Mouse (Mus musculus): Measurements from ENCODE around the gene Napa. TPM values are rescaled to one million over a fixed set of nuclear protein-coding genes. Genes with fewer than 3 reads are reported as not detected.

Gene Napa
- polyA plus RNA-seq, 1 experiment = 187 TPM

DNA sequence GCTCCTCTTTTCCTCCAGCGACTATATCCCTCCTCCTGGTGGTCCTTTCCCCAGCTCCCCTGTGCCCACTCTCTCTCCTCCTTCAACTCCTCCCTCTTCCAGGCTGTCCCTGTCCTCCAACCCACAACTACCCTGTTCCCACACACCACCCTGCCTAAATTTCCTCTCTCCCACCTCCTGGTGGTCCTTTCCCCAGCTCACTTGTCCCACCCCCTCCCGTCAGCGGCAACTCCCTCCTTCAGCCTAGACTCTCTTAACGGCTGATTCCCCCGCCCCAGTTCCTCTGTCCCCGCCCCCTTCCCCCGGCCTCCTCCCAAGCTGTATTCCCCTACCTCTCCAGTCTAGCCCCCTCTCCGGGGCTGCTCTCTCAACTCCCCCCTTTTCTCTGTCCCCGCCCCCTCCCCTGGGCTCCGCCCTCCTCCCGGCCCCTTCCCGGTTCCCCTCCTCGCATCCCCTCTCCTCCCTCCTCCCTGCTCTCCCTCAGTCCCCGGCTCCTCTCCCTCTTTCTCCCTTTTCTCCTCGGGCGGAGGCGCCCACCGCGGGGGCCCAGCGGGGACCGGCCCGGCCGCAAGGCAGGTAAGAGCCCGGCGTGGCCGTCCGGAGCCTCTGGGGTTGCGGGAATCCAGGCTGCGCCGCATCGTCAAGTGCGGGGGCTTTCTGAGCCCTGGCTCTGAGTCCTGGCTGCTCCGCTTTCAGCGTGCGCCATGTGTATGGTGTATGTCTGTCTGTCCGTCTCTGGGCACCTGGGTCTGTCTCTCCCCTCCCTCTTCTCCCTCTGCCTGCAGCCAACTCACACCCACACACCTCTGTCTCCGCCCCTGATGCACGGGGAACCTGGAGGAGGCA is 31.8 kb downstream of the Napa start:
- Histone ChIP-seq H3K4me3 (ENCODE audit: insufficient read depth, low read length) (no peak overlapping the region), H3K27ac (ENCODE audit: insufficient read depth, low read depth, low read length) (no peak overlapping the region), H3K4me1 (ENCODE audit: control insufficient read depth, insufficient read depth, low read length) (peaks cover 4% of the 10 kb centered on the region; the same call in 1 of the 2 replicates)
- TF ChIP-seq CTCF (IDR thresholded peaks at IDR 0.05; ENCODE audit: low read depth, low read length) (no peak), POLR2A (IDR thresholded peaks at IDR 0.05; ENCODE audit: borderline replicate concordance, low read depth, low read length) (no peak)

DNA sequence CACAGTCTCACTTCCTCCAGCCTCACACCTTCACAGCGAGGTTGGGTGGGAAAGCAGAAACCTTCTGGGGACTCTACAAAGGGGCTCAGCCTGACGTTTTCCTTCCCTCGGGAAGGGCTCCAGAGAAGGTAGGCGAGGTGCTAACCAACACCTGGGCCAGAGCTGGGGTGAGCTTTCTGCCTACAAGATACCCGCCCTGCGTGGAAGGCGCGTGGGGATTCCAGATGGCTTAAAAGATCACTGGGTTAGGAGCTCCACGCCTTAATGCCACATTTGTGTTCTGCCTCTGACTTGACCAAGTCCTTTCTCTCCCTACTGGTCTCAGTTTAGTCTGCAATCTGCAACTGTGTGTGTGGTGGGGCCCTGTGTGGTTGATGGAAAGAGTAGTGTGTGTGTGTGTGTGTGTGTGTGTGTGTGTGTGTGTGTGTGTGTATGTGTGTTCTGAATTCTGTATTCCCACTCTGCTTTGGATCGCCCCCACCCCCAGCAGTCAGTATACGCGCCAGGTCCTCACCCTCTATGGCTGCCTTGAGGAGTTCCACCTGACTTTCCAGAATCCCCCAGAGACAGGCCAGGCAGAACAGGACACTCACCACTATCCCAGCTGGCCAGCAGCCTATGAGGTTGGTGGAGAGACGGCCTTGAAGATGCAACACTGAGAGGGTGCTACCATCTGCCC is 32.8 kb downstream of the Napa start:
- H3K4me3 ChIP-seq (ENCODE audit: insufficient read depth, low read length) = no peak overlapping the region
- peaks cover 4% of the 10 kb centered on the region; the same call in 1 of the 2 replicates for H3K4me1 ChIP-seq (ENCODE audit: control insufficient read depth, insufficient read depth, low read length)
- no peak overlapping the region for H3K27ac ChIP-seq (ENCODE audit: insufficient read depth, low read depth, low read length)
- no peak for TF ChIP-seq POLR2A (IDR thresholded peaks at IDR 0.05; ENCODE audit: borderline replicate concordance, low read depth, low read length)
- TF ChIP-seq CTCF (IDR thresholded peaks at IDR 0.05; ENCODE audit: low read depth, low read length) = no peak

DNA sequence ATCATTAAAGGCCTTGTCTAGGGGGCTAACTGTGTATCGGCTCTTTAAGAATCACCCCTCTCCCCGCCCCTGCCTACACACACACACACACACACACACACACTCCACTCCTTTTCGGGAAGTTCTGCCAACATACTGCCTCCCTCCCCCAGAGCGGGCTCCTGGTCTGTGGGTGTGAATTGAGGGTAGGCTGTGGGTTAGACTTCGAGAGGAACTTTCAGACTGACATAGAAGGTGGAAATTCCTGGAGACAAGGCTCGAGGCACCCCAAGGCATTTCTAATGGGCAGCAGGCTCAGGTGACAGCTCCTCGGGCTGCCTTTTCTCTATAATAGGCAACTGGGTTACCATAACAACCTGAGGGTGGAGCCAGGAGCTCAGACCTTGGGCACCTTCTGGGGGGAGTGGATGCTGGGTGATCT is 33.9 kb downstream of the Napa start:
- TF ChIP-seq POLR2A (IDR thresholded peaks at IDR 0.05; ENCODE audit: borderline replicate concordance, low read depth, low read length) (no peak), CTCF (IDR thresholded peaks at IDR 0.05; ENCODE audit: low read depth, low read length) (no peak)
- no peak overlapping the region for H3K27ac ChIP-seq (ENCODE audit: insufficient read depth, low read depth, low read length)
- H3K4me1 ChIP-seq (ENCODE audit: control insufficient read depth, insufficient read depth, low read length) = peaks cover 4% of the 10 kb centered on the region; the same call in 1 of the 2 replicates
- no peak overlapping the region for H3K4me3 ChIP-seq (ENCODE audit: insufficient read depth, low read length)

DNA sequence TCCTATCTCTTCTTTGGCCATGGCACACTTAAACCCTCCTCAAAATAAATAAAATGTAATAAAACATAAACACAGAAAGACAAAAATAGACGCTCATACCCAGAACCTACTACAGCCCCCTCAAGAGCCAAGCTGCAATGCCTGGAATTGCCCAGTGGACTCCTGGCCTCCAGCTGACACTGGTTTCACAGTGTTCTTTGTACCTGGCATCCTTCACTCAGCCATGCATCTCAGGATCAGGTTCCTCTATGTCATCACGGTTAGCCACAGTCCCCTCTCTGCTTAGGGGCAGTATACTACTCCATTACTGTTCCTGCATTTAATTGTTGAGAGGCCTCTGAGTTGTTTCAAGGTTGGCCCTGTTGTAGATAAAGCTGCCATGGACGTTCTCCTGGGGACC is 34.7 kb downstream of the Napa start:
- TF ChIP-seq POLR2A (IDR thresholded peaks at IDR 0.05; ENCODE audit: borderline replicate concordance, low read depth, low read length) = no peak
- no peak for TF ChIP-seq CTCF (IDR thresholded peaks at IDR 0.05; ENCODE audit: low read depth, low read length)

DNA sequence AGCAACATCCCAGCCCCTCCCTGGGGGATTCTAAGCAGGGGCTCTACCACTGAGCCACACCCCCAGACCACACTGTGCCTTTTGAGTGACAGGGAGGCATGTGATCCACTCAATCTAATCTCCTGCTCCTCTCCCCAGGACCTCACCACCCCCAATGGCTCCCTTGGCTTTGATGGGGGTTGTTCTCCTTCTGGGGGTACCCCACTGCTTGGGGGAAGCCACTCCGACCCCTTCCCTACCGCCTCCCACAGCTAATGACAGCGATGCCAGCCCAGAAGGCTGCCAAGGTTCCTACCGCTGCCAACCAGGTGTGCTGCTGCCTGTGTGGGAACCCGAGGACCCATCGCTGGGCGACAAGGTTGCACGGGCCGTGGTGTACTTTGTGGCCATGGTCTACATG is 35.4 kb downstream of the Napa start:
- no peak overlapping the region for H3K4me3 ChIP-seq (ENCODE audit: insufficient read depth, low read length)
- TF ChIP-seq CTCF (IDR thresholded peaks at IDR 0.05; ENCODE audit: low read depth, low read length) = no peak
- no peak for TF ChIP-seq POLR2A (IDR thresholded peaks at IDR 0.05; ENCODE audit: borderline replicate concordance, low read depth, low read length)
- peaks cover 4% of the 10 kb centered on the region; the same call in 1 of the 2 replicates for H3K4me1 ChIP-seq (ENCODE audit: control insufficient read depth, insufficient read depth, low read length)
- H3K27ac ChIP-seq (ENCODE audit: insufficient read depth, low read depth, low read length) = no peak overlapping the region

More for the DNA sequence above, 34.7 kb downstream of the Napa start:
- Histone ChIP-seq H3K4me1 (ENCODE audit: control insufficient read depth, insufficient read depth, low read length) (peaks cover 4% of the 10 kb centered on the region; the same call in 1 of the 2 replicates), H3K4me3 (ENCODE audit: insufficient read depth, low read length) (no peak overlapping the region), H3K27ac (ENCODE audit: insufficient read depth, low read depth, low read length) (no peak overlapping the region)

DNA sequence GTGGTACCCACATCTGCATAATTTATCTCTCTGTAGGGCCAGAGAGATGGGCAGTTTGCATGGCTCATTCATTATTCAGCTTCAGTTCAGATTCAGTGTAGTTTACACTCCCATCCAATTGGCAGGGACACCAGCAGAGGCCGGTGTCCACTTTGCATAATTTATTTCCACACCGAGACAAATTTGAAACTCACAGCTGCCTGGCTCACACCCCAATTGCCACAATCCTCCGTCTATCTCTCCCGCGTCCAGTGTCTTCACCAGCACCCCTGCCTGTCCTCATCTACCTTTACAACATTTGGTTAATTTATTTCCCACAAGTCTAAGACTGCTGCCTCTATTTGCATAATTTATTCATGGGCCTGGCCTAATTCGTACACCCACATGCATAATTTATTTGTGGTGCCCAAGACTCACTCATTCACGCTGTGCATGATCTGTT is 36.7 kb downstream of the Napa start:
- TF ChIP-seq CTCF (IDR thresholded peaks at IDR 0.05; ENCODE audit: low read depth, low read length) (no peak), POLR2A (IDR thresholded peaks at IDR 0.05; ENCODE audit: borderline replicate concordance, low read depth, low read length) (no peak)
- Histone ChIP-seq H3K4me1 (ENCODE audit: control insufficient read depth, insufficient read depth, low read length) (peaks cover 3% of the 10 kb centered on the region; the same call in 1 of the 2 replicates), H3K27ac (ENCODE audit: insufficient read depth, low read depth, low read length) (no peak overlapping the region)

DNA sequence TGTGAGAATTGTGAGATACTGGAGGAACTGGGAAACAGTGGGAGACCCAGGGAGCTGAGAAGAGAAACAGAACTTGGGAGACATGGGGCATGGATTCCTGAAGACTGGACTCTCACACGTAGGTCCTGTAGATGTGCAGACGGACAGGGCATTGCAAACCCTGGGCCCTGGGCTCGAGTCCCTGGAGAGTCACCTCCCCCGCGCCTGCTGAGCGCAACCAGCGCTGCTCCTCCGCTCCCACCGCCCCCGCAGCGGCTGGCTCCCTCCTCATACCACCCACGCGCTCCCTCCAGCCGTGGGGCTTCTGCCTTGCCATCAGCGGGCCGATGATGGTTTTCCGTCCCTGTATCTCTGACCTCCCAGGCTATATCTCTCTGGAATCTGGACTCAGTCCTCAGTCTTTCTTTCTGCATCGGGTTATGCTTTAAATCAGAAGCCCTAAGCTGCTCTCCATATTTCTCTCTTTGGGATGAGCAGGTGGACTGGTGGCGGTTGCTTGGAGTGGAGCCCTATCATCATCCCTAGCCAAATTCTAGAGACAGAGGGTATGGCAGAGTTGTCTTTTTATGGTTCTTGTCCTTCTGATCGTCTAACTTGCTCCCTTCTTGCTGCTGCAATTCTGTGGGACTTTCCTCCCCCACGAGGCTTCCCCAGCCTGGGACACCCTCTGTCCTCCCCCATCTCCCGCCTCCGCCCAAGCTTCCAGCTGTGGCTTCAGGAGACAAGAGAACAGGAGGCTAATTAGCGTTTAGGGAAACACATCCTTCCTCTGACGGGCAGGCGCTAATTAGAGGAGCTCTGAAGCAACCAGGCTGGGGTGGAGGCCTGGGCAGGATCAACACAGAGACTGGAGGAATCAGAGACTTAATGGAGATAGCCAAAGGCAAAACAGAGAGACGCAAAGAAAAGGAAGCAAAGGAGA is 48.5 kb downstream of the Napa start:
- Histone ChIP-seq H3K27ac (ENCODE audit: insufficient read depth, low read depth, low read length) (no peak overlapping the region), H3K4me1 (ENCODE audit: control insufficient read depth, insufficient read depth, low read length) (peaks cover 8% of the 10 kb centered on the region), H3K4me3 (ENCODE audit: insufficient read depth, low read length) (no peak overlapping the region)
- TF ChIP-seq POLR2A (IDR thresholded peaks at IDR 0.05; ENCODE audit: borderline replicate concordance, low read depth, low read length) = no peak
- TF ChIP-seq CTCF (IDR thresholded peaks at IDR 0.05; ENCODE audit: low read depth, low read length) = no peak

More for the DNA sequence above, 36.7 kb downstream of the Napa start:
- H3K4me3 ChIP-seq (ENCODE audit: insufficient read depth, low read length) = no peak overlapping the region

DNA sequence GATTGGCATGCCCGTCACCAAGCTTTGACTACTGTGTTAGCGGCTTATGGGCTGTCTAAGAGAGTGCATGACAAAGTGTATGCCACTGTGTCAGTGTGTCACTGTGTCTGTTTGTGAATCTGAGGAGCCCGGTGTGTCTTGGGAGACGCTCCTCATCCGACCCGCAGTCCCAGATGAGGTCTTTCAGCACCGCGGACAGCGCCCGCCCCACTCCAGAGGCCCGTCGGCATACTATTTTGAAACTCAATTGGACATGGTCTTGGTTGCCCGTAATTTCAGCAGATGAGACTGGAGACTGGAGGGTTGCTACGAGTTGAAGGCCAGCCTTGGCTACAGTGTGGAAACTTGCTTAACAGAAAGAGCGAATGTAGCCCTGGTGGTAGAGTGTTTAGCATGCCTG is 49.4 kb downstream of the Napa start:
- Histone ChIP-seq H3K27ac (ENCODE audit: insufficient read depth, low read depth, low read length) (no peak overlapping the region), H3K4me1 (ENCODE audit: control insufficient read depth, insufficient read depth, low read length) (peaks cover 8% of the 10 kb centered on the region), H3K4me3 (ENCODE audit: insufficient read depth, low read length) (no peak overlapping the region)
- TF ChIP-seq CTCF (IDR thresholded peaks at IDR 0.05; ENCODE audit: low read depth, low read length) (no peak), POLR2A (IDR thresholded peaks at IDR 0.05; ENCODE audit: borderline replicate concordance, low read depth, low read length) (no peak)

DNA sequence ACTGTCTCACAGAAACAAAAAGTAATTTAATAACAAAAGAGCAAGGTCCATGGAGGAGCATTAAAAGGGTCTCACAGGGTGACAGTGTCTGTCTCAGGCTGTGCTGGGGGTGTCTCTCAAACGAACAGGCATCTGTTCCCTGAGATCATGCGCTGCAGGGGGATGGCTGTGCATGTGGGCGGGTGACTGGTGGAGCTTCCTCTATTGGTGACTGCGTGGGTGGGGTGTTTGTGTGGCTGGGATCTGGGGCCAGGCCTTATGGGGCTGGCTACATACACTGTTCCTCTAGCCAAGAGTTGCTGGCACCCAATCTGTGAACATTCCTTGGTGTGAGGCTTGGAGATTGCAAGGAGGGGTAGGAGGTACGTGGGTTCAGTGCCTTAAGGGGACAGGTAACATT is 51.0 kb downstream of the Napa start:
- TF ChIP-seq POLR2A (IDR thresholded peaks at IDR 0.05; ENCODE audit: borderline replicate concordance, low read depth, low read length) (no peak), CTCF (IDR thresholded peaks at IDR 0.05; ENCODE audit: low read depth, low read length) (no peak)
- H3K27ac ChIP-seq (ENCODE audit: insufficient read depth, low read depth, low read length) = no peak overlapping the region
- peaks cover 8% of the 10 kb centered on the region for H3K4me1 ChIP-seq (ENCODE audit: control insufficient read depth, insufficient read depth, low read length)
- no peak overlapping the region for H3K4me3 ChIP-seq (ENCODE audit: insufficient read depth, low read length)
